Mouse (Mus musculus): Measurements from ENCODE around the gene Slc6a5.

- no peak for TF ChIP-seq CTCF (IDR thresholded peaks at IDR 0.05; ENCODE audit: control insufficient read depth, insufficient read depth, insufficient read length)
- no peak for TF ChIP-seq FOSL1 (IDR thresholded peaks at IDR 0.05; ENCODE audit: insufficient read depth, low read length, poor library complexity, severe bottlenecking)
- no peak for TF ChIP-seq MAX (IDR thresholded peaks at IDR 0.05)
- TF ChIP-seq USF1 (IDR thresholded peaks at IDR 0.05; ENCODE audit: low read depth) = no peak
- TF ChIP-seq MYOG (IDR thresholded peaks at IDR 0.05; ENCODE audit: control insufficient read depth, extremely low read depth, insufficient read length) = no peak
These were observed 3.2 kb downstream of the Slc6a5 start for GRCm38 (mm10) chr7:49913164-49913563.
